Mouse (Mus musculus): ENCODE measurements at regions not wholly inside any gene's neighbourhood (a gene's known extent, or its start where the extent isn't known, plus 50 kb on each side); places are given as distances from the start of the nearest gene placed in this dataset.

- no peak for ATAC-seq (ENCODE audit: insufficient number of reproducible peaks, low FRiP score)
- Histone ChIP-seq H3K27ac (ENCODE audit: poor library complexity, severe bottlenecking) (no peak overlapping the region), H3K27me3 (replicated peaks) (no peaks in the 10 kb centered on the region), H3K36me3 (no peaks in the 10 kb centered on the region), H3K9me3 (replicated peaks) (0 out of 2 replicates have a peak, but pooled peaks cover 7% of the 10 kb centered on the region), H3K4me3 (no peak overlapping the region), H3K9ac (no peak overlapping the region), H3K4me1 (replicated peaks) (peaks cover 14% of the 10 kb centered on the region; the same call in 1 of the 2 replicates), H3K4me2 (no peak overlapping the region)
- 44% methylated on average over 11 of the region's 11 CpGs for WGBS
These were observed 183.1 kb upstream of the Sulf2 start for GRCm38 (mm10) chr2:166338396-166339085.

- no peak for ATAC-seq (ENCODE audit: insufficient number of reproducible peaks, low FRiP score)
- H3K4me2 ChIP-seq: no peak overlapping the region
- H3K27ac ChIP-seq (ENCODE audit: poor library complexity, severe bottlenecking): no peak overlapping the region
- no peak overlapping the region for H3K4me3 ChIP-seq
- H3K4me1 ChIP-seq (replicated peaks): peaks cover 19% of the 10 kb centered on the region; the same call in 1 of the 2 replicates
- 0 out of 2 replicates have a peak, but pooled peaks cover 7% of the 10 kb centered on the region for H3K9me3 ChIP-seq (replicated peaks)
- no peak overlapping the region for H3K9ac ChIP-seq
- WGBS: 57% methylated on average over 7 of the region's 7 CpGs
- no peaks in the 10 kb centered on the region for H3K27me3 ChIP-seq (replicated peaks)
- no peaks in the 10 kb centered on the region for H3K36me3 ChIP-seq
These were observed 182.2 kb upstream of the Sulf2 start for GRCm38 (mm10) chr2:166337666-166338065.

GRCm38 (mm10) chr2:166335702-166336101 is 180.2 kb upstream of the Sulf2 start:
- 60% methylated on average over 5 of the region's 5 CpGs for WGBS
- Histone ChIP-seq H3K27me3 (replicated peaks) (no peaks in the 10 kb centered on the region), H3K27ac (ENCODE audit: poor library complexity, severe bottlenecking) (no peak overlapping the region)

GRCm38 (mm10) chr2:166334559-166334958 is 179.1 kb upstream of the Sulf2 start:
- Histone ChIP-seq H3K9ac (no peak overlapping the region), H3K4me1 (replicated peaks) (peaks cover 28% of the 10 kb centered on the region), H3K27me3 (replicated peaks) (no peaks in the 10 kb centered on the region), H3K36me3 (no peaks in the 10 kb centered on the region), H3K27ac (ENCODE audit: poor library complexity, severe bottlenecking) (no peak overlapping the region), H3K9me3 (replicated peaks) (0 out of 2 replicates have a peak, but pooled peaks cover 3% of the 10 kb centered on the region), H3K4me3 (no peak overlapping the region), H3K4me2 (no peak overlapping the region)
- no peak for ATAC-seq (ENCODE audit: insufficient number of reproducible peaks, low FRiP score)
- WGBS: 49% methylated on average over 7 of the region's 7 CpGs

More at GRCm38 (mm10) chr2:166335702-166336101, 180.2 kb upstream of the Sulf2 start:
- ATAC-seq (ENCODE audit: insufficient number of reproducible peaks, low FRiP score): no peak
- no peak overlapping the region for H3K9ac ChIP-seq
- no peaks in the 10 kb centered on the region for H3K36me3 ChIP-seq
- no peak overlapping the region for H3K4me2 ChIP-seq
- H3K4me3 ChIP-seq: no peak overlapping the region
- H3K9me3 ChIP-seq (replicated peaks): 0 out of 2 replicates have a peak, but pooled peaks cover 3% of the 10 kb centered on the region
- peaks cover 26% of the 10 kb centered on the region for H3K4me1 ChIP-seq (replicated peaks)

GRCm38 (mm10) chr2:166333818-166334217 is 178.4 kb upstream of the Sulf2 start:
- H3K36me3 ChIP-seq: no peaks in the 10 kb centered on the region
- no peak overlapping the region for H3K4me3 ChIP-seq
- WGBS: 61% methylated on average over 4 of the region's 4 CpGs
- H3K9me3 ChIP-seq (replicated peaks): no peaks in the 10 kb centered on the region
- peaks cover 31% of the 10 kb centered on the region for H3K4me1 ChIP-seq (replicated peaks)
- ATAC-seq (ENCODE audit: insufficient number of reproducible peaks, low FRiP score): no peak
- no peak overlapping the region for H3K27ac ChIP-seq (ENCODE audit: poor library complexity, severe bottlenecking)
- no peak overlapping the region for H3K4me2 ChIP-seq
- H3K9ac ChIP-seq: no peak overlapping the region
- no peaks in the 10 kb centered on the region for H3K27me3 ChIP-seq (replicated peaks)

- Histone ChIP-seq H3K9ac (no peak overlapping the region), H3K4me1 (replicated peaks) (peaks cover 30% of the 10 kb centered on the region), H3K27ac (ENCODE audit: poor library complexity, severe bottlenecking) (0 out of 2 replicates have a peak overlapping the region, but pooled peaks have one; percentile 8), H3K27me3 (replicated peaks) (no peaks in the 10 kb centered on the region), H3K4me2 (no peak overlapping the region), H3K4me3 (no peak overlapping the region), H3K9me3 (replicated peaks) (no peaks in the 10 kb centered on the region), H3K36me3 (no peaks in the 10 kb centered on the region)
- peak; percentile 37; the same call in 1 of the 2 replicates for ATAC-seq (ENCODE audit: insufficient number of reproducible peaks, low FRiP score)
- WGBS: 46% methylated on average over 13 of the region's 13 CpGs
These were observed 177.4 kb upstream of the Sulf2 start for GRCm38 (mm10) chr2:166332748-166333417.

GRCm38 (mm10) chr2:166331192-166331591 is 175.7 kb upstream of the Sulf2 start:
- Histone ChIP-seq H3K9ac (no peak overlapping the region), H3K9me3 (replicated peaks) (no peaks in the 10 kb centered on the region), H3K4me2 (no peak overlapping the region), H3K4me3 (no peak overlapping the region), H3K27me3 (replicated peaks) (no peaks in the 10 kb centered on the region), H3K4me1 (replicated peaks) (peaks cover 24% of the 10 kb centered on the region), H3K27ac (ENCODE audit: poor library complexity, severe bottlenecking) (no peak overlapping the region), H3K36me3 (no peaks in the 10 kb centered on the region)
- WGBS: 90% methylated on average over 4 of the region's 4 CpGs
- no peak for ATAC-seq (ENCODE audit: insufficient number of reproducible peaks, low FRiP score)

- whole genome bisulfite sequencing: 60% methylated on average over 6 of the region's 6 CpGs
These were observed 174.9 kb upstream of the Sulf2 start for GRCm38 (mm10) chr2:166330364-166330763.

GRCm38 (mm10) chr2:166329556-166330340 is 174.3 kb upstream of the Sulf2 start:
- H3K4me2 ChIP-seq: no peak overlapping the region
- no peaks in the 10 kb centered on the region for H3K9me3 ChIP-seq (replicated peaks)
- H3K27ac ChIP-seq (ENCODE audit: poor library complexity, severe bottlenecking): no peak overlapping the region
- no peaks in the 10 kb centered on the region for H3K27me3 ChIP-seq (replicated peaks)
- peaks cover 28% of the 10 kb centered on the region for H3K4me1 ChIP-seq (replicated peaks)
- no peaks in the 10 kb centered on the region for H3K36me3 ChIP-seq
- no peak for ATAC-seq (ENCODE audit: insufficient number of reproducible peaks, low FRiP score)
- no peak overlapping the region for H3K9ac ChIP-seq
- H3K4me3 ChIP-seq: no peak overlapping the region
- WGBS: 72% methylated on average over 14 of the region's 14 CpGs

More at GRCm38 (mm10) chr2:166330364-166330763, 174.9 kb upstream of the Sulf2 start:
- Histone ChIP-seq H3K36me3 (no peaks in the 10 kb centered on the region), H3K27me3 (replicated peaks) (no peaks in the 10 kb centered on the region), H3K9ac (no peak overlapping the region), H3K27ac (ENCODE audit: poor library complexity, severe bottlenecking) (no peak overlapping the region), H3K4me3 (no peak overlapping the region), H3K9me3 (replicated peaks) (no peaks in the 10 kb centered on the region), H3K4me1 (replicated peaks) (peaks cover 22% of the 10 kb centered on the region), H3K4me2 (no peak overlapping the region)
- no peak for ATAC-seq (ENCODE audit: insufficient number of reproducible peaks, low FRiP score)

- H3K27ac ChIP-seq (ENCODE audit: poor library complexity, severe bottlenecking): no peak overlapping the region
- no peak overlapping the region for H3K4me3 ChIP-seq
- no peaks in the 10 kb centered on the region for H3K36me3 ChIP-seq
- ATAC-seq (ENCODE audit: insufficient number of reproducible peaks, low FRiP score): no peak
- 69% methylated on average over 5 of the region's 5 CpGs for WGBS
- H3K27me3 ChIP-seq (replicated peaks): no peaks in the 10 kb centered on the region
- no peak overlapping the region for H3K9ac ChIP-seq
- H3K4me2 ChIP-seq: no peak overlapping the region
- H3K9me3 ChIP-seq (replicated peaks): no peaks in the 10 kb centered on the region
- peaks cover 43% of the 10 kb centered on the region for H3K4me1 ChIP-seq (replicated peaks)
These were observed 171.5 kb upstream of the Sulf2 start for GRCm38 (mm10) chr2:166326932-166327331.

GRCm38 (mm10) chr2:166324954-166325353 is 169.5 kb upstream of the Sulf2 start:
- ATAC-seq (ENCODE audit: insufficient number of reproducible peaks, low FRiP score): no peak
- 58% methylated on average over 3 of the region's 3 CpGs for WGBS
- H3K9ac ChIP-seq: no peak overlapping the region

More at GRCm38 (mm10) chr2:166324954-166325353, 169.5 kb upstream of the Sulf2 start:
- Histone ChIP-seq H3K36me3 (no peaks in the 10 kb centered on the region), H3K27me3 (replicated peaks) (no peaks in the 10 kb centered on the region), H3K4me3 (no peak overlapping the region), H3K9me3 (replicated peaks) (no peaks in the 10 kb centered on the region), H3K4me1 (replicated peaks) (peaks cover 50% of the 10 kb centered on the region), H3K27ac (ENCODE audit: poor library complexity, severe bottlenecking) (peak overlapping the region; percentile 57), H3K4me2 (no peak overlapping the region)
